Mouse (Mus musculus) embryonic facial prominence, embryonic 13.5 days (tissue): ENCODE results near the gene Cox7b2. TPM values are rescaled to one million over a fixed set of nuclear protein-coding genes. Genes with fewer than 3 reads are reported as not detected.
"Not testable (repeated sequence)": the region's sequence is repeated elsewhere in the genome, so short reads cannot be mapped to it uniquely, and the experiment has no call there.

Experiments
- ATAC-seq: fragments of 200-750 bp; cut with Nextera tagmentation; 2 replicates; pipeline ENCODE4 v1.8.0; 2017; ENCODE audit warnings: low read depth; ENCODE audit not compliant: insufficient number of reproducible peaks, insufficient read depth, low FRiP score, low TSS enrichment
- H3K27ac ChIP-seq: fragments of 300-500 bp; sonication (generic); 2 replicates; pipeline ENCODE4 v1.5.1; 2015; ENCODE audit warnings: moderate library complexity, mild to moderate bottlenecking, inconsistent platforms
- H3K27me3 ChIP-seq: fragments of 300-500 bp; sonication (generic); 2 replicates; pipeline ENCODE4 v1.6.1; 2015; ENCODE audit warnings: mild to moderate bottlenecking, inconsistent platforms
- H3K36me3 ChIP-seq: fragments of 300-500 bp; sonication (generic); 2 replicates; pipeline ENCODE4 v1.6.1; 2015; ENCODE audit warnings: mild to moderate bottlenecking, inconsistent platforms
- H3K4me1 ChIP-seq: fragments of 300-500 bp; sonication (generic); 2 replicates; pipeline ENCODE4 v1.6.1; 2015; ENCODE audit warnings: inconsistent platforms
- H3K4me2 ChIP-seq: fragments of 300-500 bp; sonication (generic); 2 replicates; pipeline ENCODE4 v1.6.1; 2015; ENCODE audit warnings: moderate library complexity, mild to moderate bottlenecking, inconsistent platforms
- H3K4me3 ChIP-seq: fragments of 300-500 bp; sonication (generic); 2 replicates; pipeline ENCODE4 v1.5.1; 2015; ENCODE audit warnings: mild to moderate bottlenecking, inconsistent platforms
- H3K9ac ChIP-seq: fragments of 300-500 bp; sonication (generic); 2 replicates; pipeline ENCODE4 v1.6.1; 2015; ENCODE audit warnings: mild to moderate bottlenecking, inconsistent platforms
- H3K9me3 ChIP-seq: fragments of 300-500 bp; sonication (generic); 2 replicates; pipeline ENCODE4 v1.6.1; 2016; ENCODE audit warnings: inconsistent platforms
- WGBS: fragments of 180-500 bp; shearing (Covaris S2); methylation state at CpG from one replicate; pipeline ENCODE4 v1.1.7; 2015; ENCODE audit warnings: mixed read lengths; 5-methylcytosine and 5-hydroxymethylcytosine counted together
- polyA plus RNA-seq: library from polyadenylated mRNA; unstranded; fragments of >200 nt; fragmentation: Nextera tagmentation; extraction: Ambion mirVana; gene quantifications from 2 replicates; pipeline ENCODE4 v1.2.1, GENCODE M21; 2015

Cox7b2 gene
- polyA plus RNA-seq = not detected in 2 replicates

GRCm38 (mm10) chr5:71548079-71548478 lies at the start of gene Cox7b2:
Cox7b2 (minus strand) TSS chr5:71548205.
- H3K9me3 ChIP-seq = no peaks in the 10 kb centered on the region
- ATAC-seq = no peak
- WGBS = 91% methylated on average over 10 of the region's 10 CpGs

GRCm38 (mm10) chr5:71595321-71595720 lies 47.3 kb upstream of the Cox7b2 start:
- Histone ChIP-seq H3K9me3 (no peaks in the 10 kb centered on the region), H3K27me3 (no peaks in the 10 kb centered on the region), H3K4me1 (no peaks in the 10 kb centered on the region), H3K4me3 (no peak overlapping the region), H3K9ac (no peak overlapping the region), H3K36me3 (no peaks in the 10 kb centered on the region), H3K27ac (no peak overlapping the region), H3K4me2 (no peak overlapping the region)
- no peak for ATAC-seq
- WGBS = 85% methylated on average over 2 of the region's 2 CpGs

More at GRCm38 (mm10) chr5:71548079-71548478, at the start of gene Cox7b2:
- Histone ChIP-seq H3K27me3 (no peaks in the 10 kb centered on the region), H3K9ac (no peak within 1 kb of the TSS), H3K4me1 (no peaks in the 10 kb centered on the region), H3K36me3 (no peaks in the 10 kb centered on the region), H3K4me2 (no peak within 1 kb of the TSS), H3K27ac (no peak within 1 kb of the TSS), H3K4me3 (no peak within 1 kb of the TSS)

- no peak for ATAC-seq
- Histone ChIP-seq H3K4me2 (no peak overlapping the region), H3K4me1 (no peaks in the 10 kb centered on the region), H3K36me3 (no peaks in the 10 kb centered on the region), H3K4me3 (no peak overlapping the region), H3K27ac (no peak overlapping the region), H3K27me3 (no peaks in the 10 kb centered on the region), H3K9me3 (no peaks in the 10 kb centered on the region), H3K9ac (no peak overlapping the region)
- 81% methylated on average over 2 of the region's 2 CpGs for WGBS
Measured at GRCm38 (mm10) chr5:71593745-71594255, 45.8 kb upstream of the Cox7b2 start.

GRCm38 (mm10) chr5:71571646-71572237 lies 23.7 kb upstream of the Cox7b2 start:
- H3K36me3 ChIP-seq = no peaks in the 10 kb centered on the region
- ATAC-seq = no peak
- H3K27ac ChIP-seq = no peak overlapping the region
- no peaks in the 10 kb centered on the region for H3K27me3 ChIP-seq
- H3K4me1 ChIP-seq = no peaks in the 10 kb centered on the region
- no peak overlapping the region for H3K9ac ChIP-seq
- no peaks in the 10 kb centered on the region for H3K9me3 ChIP-seq
- H3K4me2 ChIP-seq = no peak overlapping the region
- H3K4me3 ChIP-seq = no peak overlapping the region
- 80% methylated on average over 9 of the region's 9 CpGs for WGBS

- H3K4me2 ChIP-seq = no peak overlapping the region
- no peaks in the 10 kb centered on the region for H3K9me3 ChIP-seq
- no peaks in the 10 kb centered on the region for H3K4me1 ChIP-seq
- H3K36me3 ChIP-seq = no peaks in the 10 kb centered on the region
- H3K27me3 ChIP-seq = no peaks in the 10 kb centered on the region
- no peak for ATAC-seq
- no peak overlapping the region for H3K4me3 ChIP-seq
- no peak overlapping the region for H3K27ac ChIP-seq
- no peak overlapping the region for H3K9ac ChIP-seq
Measured at GRCm38 (mm10) chr5:71545554-71545953, 2.5 kb downstream of the Cox7b2 start.

GRCm38 (mm10) chr5:71525486-71525885 lies 22.5 kb downstream of the Cox7b2 start:
- not testable (repeated sequence) for H3K27me3 ChIP-seq, H3K27ac ChIP-seq, ATAC-seq, H3K9me3 ChIP-seq, H3K36me3 ChIP-seq, H3K4me3 ChIP-seq, H3K4me2 ChIP-seq, H3K4me1 ChIP-seq, H3K9ac ChIP-seq
- 83% methylated on average over 10 of the region's 15 CpGs for WGBS

GRCm38 (mm10) chr5:71502058-71502678 lies 45.8 kb downstream of the Cox7b2 start:
- H3K4me3 ChIP-seq = no peak overlapping the region
- no peak overlapping the region for H3K9ac ChIP-seq
- no peaks in the 10 kb centered on the region for H3K9me3 ChIP-seq
- H3K36me3 ChIP-seq = no peaks in the 10 kb centered on the region
- no peaks in the 10 kb centered on the region for H3K4me1 ChIP-seq
- WGBS = 17% methylated on average over 6 of the region's 6 CpGs
- no peaks in the 10 kb centered on the region for H3K27me3 ChIP-seq
- no peak overlapping the region for H3K27ac ChIP-seq
- no peak for ATAC-seq
- H3K4me2 ChIP-seq = peak overlapping the region; percentile 27; the same call in 1 of the 2 replicates

GRCm38 (mm10) chr5:71495621-71496020 lies 52.4 kb downstream of the Cox7b2 start:
- Histone ChIP-seq H3K4me1 (no peaks in the 10 kb centered on the region), H3K27me3 (no peaks in the 10 kb centered on the region), H3K27ac (no peak overlapping the region), H3K9ac (no peak overlapping the region), H3K36me3 (no peaks in the 10 kb centered on the region), H3K4me3 (no peak overlapping the region), H3K9me3 (no peaks in the 10 kb centered on the region), H3K4me2 (no peak overlapping the region)
- 25% methylated on average over 5 of the region's 5 CpGs for WGBS
- ATAC-seq = no peak

- Histone ChIP-seq H3K27ac (no peak overlapping the region), H3K4me2 (no peak overlapping the region), H3K4me3 (no peak overlapping the region), H3K27me3 (no peaks in the 10 kb centered on the region), H3K9ac (no peak overlapping the region), H3K9me3 (no peaks in the 10 kb centered on the region), H3K4me1 (no peaks in the 10 kb centered on the region), H3K36me3 (no peaks in the 10 kb centered on the region)
- WGBS = 54% methylated on average over 3 of the region's 3 CpGs
- ATAC-seq = no peak
Measured at GRCm38 (mm10) chr5:71456957-71457356, 91.0 kb downstream of the Cox7b2 start.

GRCm38 (mm10) chr5:71440174-71440573 lies 107.8 kb downstream of the Cox7b2 start:
- no peak for ATAC-seq
- Histone ChIP-seq H3K9ac (no peak overlapping the region), H3K4me1 (no peaks in the 10 kb centered on the region), H3K4me2 (no peak overlapping the region), H3K36me3 (no peaks in the 10 kb centered on the region), H3K27me3 (no peaks in the 10 kb centered on the region), H3K9me3 (no peaks in the 10 kb centered on the region), H3K27ac (no peak overlapping the region), H3K4me3 (no peak overlapping the region)
- WGBS = 67% methylated on average over 6 of the region's 6 CpGs
